Mouse (Mus musculus) embryonic fibroblast, embryonic 13.5 days (primary cell): ENCODE results near the gene Arid3a.

ENCODE experiments used
- CTCF ChIP-seq: IDR thresholded peaks from 2 replicates; pipeline ENCODE4 v1.5.1; 2011; ENCODE audit warnings: mild to moderate bottlenecking, control low read depth, low read length, moderate library complexity, borderline replicate concordance; ENCODE audit not compliant: insufficient read depth
- POLR2A ChIP-seq: IDR thresholded peaks from 2 replicates; pipeline ENCODE4 v1.6.1; 2011; ENCODE audit warnings: low read depth, mild to moderate bottlenecking, control low read depth, low read length, moderate library complexity

GRCm38 (mm10) chr10:79947502-79947901 is 20.7 kb downstream of the Arid3a start:
- TF ChIP-seq CTCF (no peak), POLR2A (no peak)
